Mouse (Mus musculus) hindbrain, postnatal 0 days (tissue): ENCODE data around the gene Aph1c. TPM values are rescaled to one million over a fixed set of nuclear protein-coding genes. Genes with fewer than 3 reads are reported as not detected.

Experiments used
- ATAC-seq: fragments of 200-750 bp; cut with Nextera tagmentation; 2 replicates; pipeline ENCODE4 v1.8.0; 2017; ENCODE audit warnings: mild to moderate bottlenecking, moderate TSS enrichment, moderate library complexity
- DNase-seq: peaks from one replicate; pipeline ENCODE4 v3.0.0-alpha.2; 2015; ENCODE audit warnings: low spot score
- H3K27ac ChIP-seq: fragments of 300-500 bp; sonication (generic); 2 replicates; pipeline ENCODE4 v1.5.1; 2014; ENCODE audit warnings: mild to moderate bottlenecking
- H3K27me3 ChIP-seq: fragments of 300-500 bp; sonication (generic); 2 replicates; pipeline ENCODE4 v1.6.1; 2014; ENCODE audit warnings: low read length, mixed read lengths; ENCODE audit not compliant: insufficient read depth
- H3K36me3 ChIP-seq: fragments of 300-500 bp; sonication (generic); 2 replicates; pipeline ENCODE4 v1.6.1; 2014; ENCODE audit warnings: low read length, mixed read lengths; ENCODE audit not compliant: insufficient read depth
- H3K4me1 ChIP-seq: fragments of 300-500 bp; sonication (generic); 2 replicates; pipeline ENCODE4 v1.6.1; 2014; ENCODE audit warnings: antibody characterized with exemption, low read length, mixed read lengths; ENCODE audit not compliant: insufficient read depth
- H3K4me2 ChIP-seq: fragments of 300-500 bp; sonication (generic); 2 replicates; pipeline ENCODE4 v1.6.1; 2014; ENCODE audit warnings: low read depth, mild to moderate bottlenecking, low read length, moderate library complexity, mixed read lengths
- H3K4me3 ChIP-seq: fragments of 300-500 bp; sonication (generic); 2 replicates; pipeline ENCODE4 v1.5.1; 2014; ENCODE audit warnings: low read length
- H3K9ac ChIP-seq: fragments of 300-500 bp; sonication (generic); replicated peaks from 2 replicates; pipeline ENCODE4 v1.6.1; 2014; ENCODE audit warnings: mild to moderate bottlenecking, low read length, moderate library complexity, mixed read lengths
- H3K9me3 ChIP-seq: fragments of 300-500 bp; sonication (generic); 2 replicates; pipeline ENCODE4 v1.6.1; 2016; ENCODE audit warnings: low read length, mixed read lengths
- CTCF ChIP-seq: IDR thresholded peaks from 2 replicates; pipeline ENCODE4 v1.5.1; 2016; ENCODE audit warnings: antibody characterized with exemption, control low read depth, low read depth
- WGBS: fragments of 180-500 bp; shearing (Covaris S2); extraction: QIAGEN DNeasy Blood & Tissue Kit; methylation state at CpG from one replicate; pipeline ENCODE4 v1.1.7; 2014; 5-methylcytosine and 5-hydroxymethylcytosine counted together
- polyA plus RNA-seq: library from polyadenylated mRNA; unstranded; fragments of >200 nt; fragmentation: Nextera tagmentation; extraction: Ambion mirVana; gene quantifications from 2 replicates; pipeline ENCODE4 v1.2.1, GENCODE M21; 2015
- total RNA-seq: library from RNA; depleted of rRNA; stranded (reverse); fragments of >200 nt; gene quantifications from 2 replicates; pipeline ENCODE4 v1.2.3, GENCODE M21; 2014

Aph1c gene
- total and polyA plus RNA-seq, 2 experiments from 2014 or later = 3.1 to 5.3 TPM

GRCm38 (mm10) chr9:66862202-66862601, 27.7 kb upstream of the Aph1c start:
- no peaks in the 10 kb centered on the region for H3K9me3 ChIP-seq
- ATAC-seq (no peak), DNase-seq (no peak)
- WGBS = 97% methylated on average over 4 of the region's 4 CpGs
- 0 out of 2 replicates have a peak, but pooled peaks cover 5% of the 10 kb centered on the region for H3K36me3 ChIP-seq
- H3K4me2 ChIP-seq = no peak overlapping the region
- TF ChIP-seq CTCF = no peak
- H3K4me3 ChIP-seq = no peak overlapping the region
- H3K27ac ChIP-seq = no peak overlapping the region
- peaks cover 7% of the 10 kb centered on the region; the same call in 1 of the 2 replicates for H3K4me1 ChIP-seq
- H3K9ac ChIP-seq = no peak overlapping the region
- H3K27me3 ChIP-seq = no peaks in the 10 kb centered on the region

GRCm38 (mm10) chr9:66861104-66861767, 26.7 kb upstream of the Aph1c start:
- 47% methylated on average over 5 of the region's 5 CpGs for WGBS
- Histone ChIP-seq H3K4me1 (peaks cover 7% of the 10 kb centered on the region; the same call in 1 of the 2 replicates), H3K36me3 (0 out of 2 replicates have a peak, but pooled peaks cover 5% of the 10 kb centered on the region), H3K9me3 (no peaks in the 10 kb centered on the region), H3K4me2 (no peak overlapping the region), H3K27ac (peak overlapping the region; percentile 45; the same call in 1 of the 2 replicates), H3K4me3 (no peak overlapping the region), H3K27me3 (no peaks in the 10 kb centered on the region), H3K9ac (no peak overlapping the region)
- no peak for TF ChIP-seq CTCF
- DNase-seq = peak; percentile 44
- no peak for ATAC-seq

- no peaks in the 10 kb centered on the region for H3K9me3 ChIP-seq
- H3K4me1 ChIP-seq = peaks cover 7% of the 10 kb centered on the region; the same call in 1 of the 2 replicates
- WGBS = 95% methylated on average over 5 of the region's 5 CpGs
- H3K9ac ChIP-seq = no peak overlapping the region
- no peaks in the 10 kb centered on the region for H3K27me3 ChIP-seq
- no peak for DNase-seq
- no peak overlapping the region for H3K27ac ChIP-seq
- TF ChIP-seq CTCF = no peak
- ATAC-seq = no peak
- no peak overlapping the region for H3K4me2 ChIP-seq
- 0 out of 2 replicates have a peak, but pooled peaks cover 5% of the 10 kb centered on the region for H3K36me3 ChIP-seq
- no peak overlapping the region for H3K4me3 ChIP-seq
Measured at GRCm38 (mm10) chr9:66859523-66859922, 25.0 kb upstream of the Aph1c start.

GRCm38 (mm10) chr9:66855865-66856264, 21.3 kb upstream of the Aph1c start:
- WGBS = 73% methylated on average over 7 of the region's 7 CpGs
- ATAC-seq = no peak

GRCm38 (mm10) chr9:66852592-66852991, 18.1 kb upstream of the Aph1c start:
- ATAC-seq = no peak
- no peak for DNase-seq
- 29% methylated on average over 6 of the region's 6 CpGs for WGBS

More at GRCm38 (mm10) chr9:66855865-66856264, 21.3 kb upstream of the Aph1c start:
- H3K9me3 ChIP-seq = no peaks in the 10 kb centered on the region
- H3K9ac ChIP-seq = no peak overlapping the region
- peaks cover under 1% of the 10 kb centered on the region; the same call in 1 of the 2 replicates for H3K4me1 ChIP-seq
- H3K27ac ChIP-seq = no peak overlapping the region; the same call in 1 of the 2 replicates
- TF ChIP-seq CTCF = no peak
- no peak overlapping the region for H3K4me2 ChIP-seq
- no peak for DNase-seq
- no peak overlapping the region for H3K4me3 ChIP-seq
- 0 out of 2 replicates have a peak, but pooled peaks cover 9% of the 10 kb centered on the region for H3K36me3 ChIP-seq
- H3K27me3 ChIP-seq = no peaks in the 10 kb centered on the region

GRCm38 (mm10) chr9:66850966-66851365, 16.4 kb upstream of the Aph1c start:
- H3K4me2 ChIP-seq = no peak overlapping the region
- no peaks in the 10 kb centered on the region for H3K9me3 ChIP-seq
- WGBS = 71% methylated on average over 5 of the region's 5 CpGs
- H3K9ac ChIP-seq = no peak overlapping the region
- TF ChIP-seq CTCF = no peak
- DNase-seq (no peak), ATAC-seq (no peak)
- no peak overlapping the region for H3K4me3 ChIP-seq
- no peaks in the 10 kb centered on the region for H3K4me1 ChIP-seq
- H3K36me3 ChIP-seq = peaks cover 21% of the 10 kb centered on the region
- no peak overlapping the region for H3K27ac ChIP-seq
- H3K27me3 ChIP-seq = no peaks in the 10 kb centered on the region

More at GRCm38 (mm10) chr9:66852592-66852991, 18.1 kb upstream of the Aph1c start:
- H3K27me3 ChIP-seq = no peaks in the 10 kb centered on the region
- H3K9me3 ChIP-seq = no peaks in the 10 kb centered on the region
- no peaks in the 10 kb centered on the region for H3K4me1 ChIP-seq
- TF ChIP-seq CTCF = no peak
- peaks cover 11% of the 10 kb centered on the region for H3K36me3 ChIP-seq
- no peak overlapping the region for H3K4me2 ChIP-seq
- H3K9ac ChIP-seq = no peak overlapping the region
- no peak overlapping the region for H3K4me3 ChIP-seq
- H3K27ac ChIP-seq = no peak overlapping the region

GRCm38 (mm10) chr9:66846822-66847221, 12.3 kb upstream of the Aph1c start:
- peaks cover 22% of the 10 kb centered on the region for H3K36me3 ChIP-seq
- H3K4me2 ChIP-seq = no peak overlapping the region
- 92% methylated on average over 5 of the region's 5 CpGs for WGBS
- no peak overlapping the region for H3K9ac ChIP-seq
- no peaks in the 10 kb centered on the region for H3K27me3 ChIP-seq
- TF ChIP-seq CTCF = no peak
- H3K27ac ChIP-seq = no peak overlapping the region
- H3K4me3 ChIP-seq = no peak overlapping the region
- no peaks in the 10 kb centered on the region for H3K9me3 ChIP-seq
- DNase-seq (no peak), ATAC-seq (no peak)
- no peaks in the 10 kb centered on the region for H3K4me1 ChIP-seq
